ENCODE assay signal across 8 mouse cellular contexts in the genomic region with DNA sequence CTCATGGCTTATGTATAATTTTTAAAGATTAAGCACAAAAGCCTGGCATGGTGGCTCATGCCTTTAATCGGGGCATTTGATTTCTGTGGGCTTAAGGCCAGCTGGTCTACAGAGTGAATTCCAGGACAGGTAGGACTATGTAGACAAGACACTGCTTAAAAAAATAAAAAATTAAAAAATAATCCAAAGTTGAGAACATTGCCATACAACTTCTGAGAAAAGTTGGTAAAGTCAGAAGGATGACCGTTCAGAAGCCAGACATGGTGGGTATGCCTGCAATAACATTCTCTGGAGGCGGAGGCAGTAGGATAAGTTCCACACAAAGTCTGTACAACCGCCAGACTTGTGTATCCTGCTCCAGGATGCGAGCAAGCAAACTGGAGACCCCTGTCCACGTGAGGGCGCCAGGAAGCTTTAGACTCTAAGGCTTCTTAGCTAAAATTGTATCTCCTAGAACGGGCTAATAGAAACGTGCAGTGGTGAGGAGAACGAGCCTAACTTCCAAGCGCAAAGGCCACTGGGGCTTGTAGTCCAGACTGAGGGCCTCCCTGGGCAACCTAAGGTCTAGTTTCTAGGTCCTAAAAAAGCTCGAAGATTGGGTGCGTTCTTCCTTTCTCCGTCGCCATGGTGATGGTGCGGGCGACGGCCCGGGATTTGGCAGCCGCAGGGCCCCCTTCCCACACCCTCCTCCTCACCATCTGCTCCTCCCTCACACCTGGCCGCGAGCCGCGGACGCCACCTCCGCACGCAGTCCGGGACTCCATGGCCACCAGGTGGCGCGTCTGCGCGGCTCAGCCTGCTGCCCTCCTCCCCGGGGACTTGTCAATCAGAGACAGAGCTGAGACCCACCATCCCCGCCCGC. TPM values are rescaled to one million over a fixed set of nuclear protein-coding genes. Genes with fewer than 3 reads are reported as not detected.
DNase-seq lines count a peak whose midpoint lies in the region; ATAC-seq and TF ChIP-seq lines count a peak whose summit lies in the region.

No protein-coding gene starts in this region.

- 4% methylated on average over 35 of the region's 35 CpGs for WGBS in lung, embryonic 14.5 days
- 4% methylated on average over 35 of the region's 35 CpGs for WGBS in thymus, adult 2 months

- peaks cover 27% of the 10 kb centered on the region; the same call in 1 of the 2 replicates for H3K36me3 ChIP-seq in lung, embryonic 14.5 days (ENCODE audit: insufficient read depth)
- H3K36me3 ChIP-seq in thymus, adult 2 months (ENCODE audit: control insufficient read depth, insufficient read depth, low read length), result no peaks in the 10 kb centered on the region

- H3K4me3 ChIP-seq in lung, embryonic 14.5 days (ENCODE audit: low read depth, low read length), result peak overlapping the region; percentile 36
- peak overlapping the region; percentile 39 for H3K4me3 ChIP-seq in thymus, adult 2 months (ENCODE audit: control insufficient read depth, insufficient read depth, low read length)

- H3K9ac ChIP-seq in lung, embryonic 14.5 days, result peak overlapping the region; percentile 45

- no peaks in the 10 kb centered on the region for H3K9me3 ChIP-seq in lung, embryonic 14.5 days (ENCODE audit: low read depth, low read length)

- peaks cover 4% of the 10 kb centered on the region; the same call in 1 of the 2 replicates for H3K4me1 ChIP-seq in lung, embryonic 14.5 days (ENCODE audit: insufficient read depth)
- H3K4me1 ChIP-seq in thymus, adult 2 months (replicated peaks; ENCODE audit: control insufficient read depth, insufficient read depth, low read length), result peaks cover 7% of the 10 kb centered on the region

- TF ChIP-seq CTCF in lung, embryonic 14.5 days (IDR thresholded peaks at IDR 0.05; ENCODE audit: low read depth), result peak; percentile 85
- TF ChIP-seq CTCF in thymus, adult 2 months (IDR thresholded peaks at IDR 0.05; ENCODE audit: borderline replicate concordance, control insufficient read depth, extremely low read depth, insufficient read depth, low read length, poor library complexity), result peak; percentile 98

- peaks cover 46% of the 10 kb centered on the region for H3K27me3 ChIP-seq in lung, embryonic 14.5 days (ENCODE audit: insufficient read depth, low read length)
- peaks cover 11% of the 10 kb centered on the region for H3K27me3 ChIP-seq in thymus, adult 2 months (ENCODE audit: control insufficient read depth, insufficient read depth, low read length)

- peak overlapping the region; percentile 72 for H3K4me2 ChIP-seq in lung, embryonic 14.5 days

- ATAC-seq in hematopoietic stem cell, adult 5-6 weeks (replicated peaks in 1 of 2; ENCODE audit: insufficient read depth in 1 of 2, low FRiP score in 2 of 2, low TSS enrichment in 1 of 2, low read depth in 1 of 2, poor library complexity in 2 of 2, severe bottlenecking in 2 of 2), result peak; percentile 78 to 88
- ATAC-seq in lung, embryonic 14.5 days (ENCODE audit: insufficient read depth), result peak; percentile 91

- no peak overlapping the region for H3K27ac ChIP-seq in lung, embryonic 14.5 days (ENCODE audit: low read depth)
- no peak overlapping the region for H3K27ac ChIP-seq in thymus, adult 2 months (ENCODE audit: control insufficient read depth, insufficient read depth, low read length)

- TF ChIP-seq POLR2A in thymus, adult 2 months (IDR thresholded peaks at IDR 0.05; ENCODE audit: control insufficient read depth, extremely low read depth, insufficient read depth, low read length, poor library complexity), result no peak

- DNase-seq in MN1 (ENCODE audit: low spot score), result peak; percentile 92
- DNase-seq in cerebellum, adult 8-10 months, result peak; percentile 99
- peak; percentile 87 for DNase-seq in forelimb bud, embryonic 11.5 days (ENCODE audit: low read depth, low spot score)
- DNase-seq in layer of hippocampus, adult 8-10 months (ENCODE audit: low spot score in 2 of 2), result peak; percentile 91 to 94
- peak; percentile 96 for DNase-seq in lung, embryonic 14.5 days
- DNase-seq in ovary, adult 18-20 months (ENCODE audit: low spot score), result peak; percentile 86
- peak; percentile 93 for DNase-seq in thymus, adult 2 months

RNA-seq across cellular contexts. Expression of gene Slc17a7, which starts 1.9 kb away (rescaled TPM):
- 1.0 TPM in 1 of 2 replicates, not detected in the other for total RNA-seq in hematopoietic stem cell, adult 5-6 weeks (2017)
- 1,000 to 10,000 TPM; 1,166 to 1,245 (median 1,206) TPM for total RNA-seq in layer of hippocampus, adult 8-10 months (2022)
- 0.09 and 0.97 TPM in 2 replicates for polyA plus RNA-seq in lung, embryonic 14.5 days (2014; fragmentation: Nextera tagmentation; extraction: Ambion mirVana)
- 1.2 and 2.0 TPM in 2 replicates for polyA plus RNA-seq in thymus, adult 2 months (2012; rRNA removed)

RNA-seq across cellular contexts. Expression of gene Aldh16a1, which starts 7.5 kb away (rescaled TPM):
- 25.0 and 32.6 TPM in 2 replicates for total RNA-seq in hematopoietic stem cell, adult 5-6 weeks (2017)
- total RNA-seq in layer of hippocampus, adult 8-10 months (2022), result 10 to 100 TPM; 16.9 to 18.6 (median 17.6) TPM
- polyA plus RNA-seq in lung, embryonic 14.5 days (2014; fragmentation: Nextera tagmentation; extraction: Ambion mirVana), result 52.1 and 52.9 TPM in 2 replicates
- 97.2 and 101 TPM in 2 replicates for polyA plus RNA-seq in thymus, adult 2 months (2012; rRNA removed)

RNA-seq across cellular contexts. Expression of gene Pih1d1, which starts 7.7 kb away (rescaled TPM):
- 38.0 and 60.7 TPM in 2 replicates for total RNA-seq in hematopoietic stem cell, adult 5-6 weeks (2017)
- total RNA-seq in layer of hippocampus, adult 8-10 months (2022), result 10 to 100 TPM; 37.5 to 56.7 (median 46.3) TPM
- 110 and 112 TPM in 2 replicates for polyA plus RNA-seq in lung, embryonic 14.5 days (2014; fragmentation: Nextera tagmentation; extraction: Ambion mirVana)
- polyA plus RNA-seq in thymus, adult 2 months (2012; rRNA removed), result 72.5 and 78.7 TPM in 2 replicates

RNA-seq across cellular contexts. Expression of gene Gfy, which starts 17.5 kb away (rescaled TPM):
- total RNA-seq in hematopoietic stem cell, adult 5-6 weeks (2017), result not detected in 2 replicates
- total RNA-seq in layer of hippocampus, adult 8-10 months (2022), result under 1 TPM in 2 of 4 experiments, not detected in 2; 0.20 to 0.51 TPM
- not detected in 2 replicates for polyA plus RNA-seq in lung, embryonic 14.5 days (2014; fragmentation: Nextera tagmentation; extraction: Ambion mirVana)
- 0.09 and 0.11 TPM in 2 replicates for polyA plus RNA-seq in thymus, adult 2 months (2012; rRNA removed)

RNA-seq across cellular contexts. Expression of gene Pth2, which starts 19.0 kb away (rescaled TPM):
- not detected in 2 replicates for total RNA-seq in hematopoietic stem cell, adult 5-6 weeks (2017)
- total RNA-seq in layer of hippocampus, adult 8-10 months (2022), result not detected
- not detected in 2 replicates for polyA plus RNA-seq in lung, embryonic 14.5 days (2014; fragmentation: Nextera tagmentation; extraction: Ambion mirVana)
- not detected in 2 replicates for polyA plus RNA-seq in thymus, adult 2 months (2012; rRNA removed)

Comparison
In these comparisons a context has a peak if more than half of its experiments do, and no peak if none do; other contexts are left out.
1. RNA of gene Slc17a7, which starts 1.9 kb away (total RNA-seq): 1,166 to 1,245 TPM in layer of hippocampus, adult 8-10 months; 1.0 TPM in hematopoietic stem cell, adult 5-6 weeks; every median in the first group is over 100 times any median in the second.
2. Peak in every context shown above with its lines, with median percentiles within 50 percentile points of each other: DNase-seq.